Mouse (Mus musculus) gonadal fat pad, adult 2 months (tissue): ENCODE data around the gene Erc2. TPM values are rescaled to one million over a fixed set of nuclear protein-coding genes. Genes with fewer than 3 reads are reported as not detected.

Experiments used
- DNase-seq: peaks from one replicate; pipeline ENCODE4 v3.0.0-alpha.2; 2012; ENCODE audit warnings: low read depth
- polyA plus RNA-seq: library from polyadenylated mRNA; depleted of rRNA; stranded (reverse); fragments of >200 nt; gene quantifications from 2 replicates; pipeline ENCODE4 v1.2.3, GENCODE M21; 2012

Erc2 gene
- polyA plus RNA-seq, 1 experiment, result 3.1 TPM

GRCm38 (mm10) chr14:28173736-28174135 lies 551.5 kb downstream of the Erc2 start:
- DNase-seq, result no peak

- no peak for DNase-seq
Measured at GRCm38 (mm10) chr14:28181070-28181825, 559.0 kb downstream of the Erc2 start.

- no peak for DNase-seq
Measured at GRCm38 (mm10) chr14:28192711-28193364, 570.6 kb downstream of the Erc2 start.

- DNase-seq, result no peak
Measured at GRCm38 (mm10) chr14:28203874-28204273, 581.6 kb downstream of the Erc2 start.

- no peak for DNase-seq
Measured at GRCm38 (mm10) chr14:28206303-28206702, 584.1 kb downstream of the Erc2 start.

- no peak for DNase-seq
Measured at GRCm38 (mm10) chr14:28225550-28225949, 603.3 kb downstream of the Erc2 start.

GRCm38 (mm10) chr14:28230563-28230962 lies 608.3 kb downstream of the Erc2 start:
- DNase-seq, result no peak

- DNase-seq, result no peak
Measured at GRCm38 (mm10) chr14:28231241-28231640, 609.0 kb downstream of the Erc2 start.

GRCm38 (mm10) chr14:28238336-28239048 lies 616.3 kb downstream of the Erc2 start:
- DNase-seq, result no peak

GRCm38 (mm10) chr14:28240111-28240510 lies 617.9 kb downstream of the Erc2 start:
- DNase-seq, result no peak

- no peak for DNase-seq
Measured at GRCm38 (mm10) chr14:28242743-28243142, 620.5 kb downstream of the Erc2 start.

- no peak for DNase-seq
Measured at GRCm38 (mm10) chr14:28243474-28243873, 621.2 kb downstream of the Erc2 start.

GRCm38 (mm10) chr14:28262706-28263105 lies 640.5 kb downstream of the Erc2 start:
- DNase-seq, result no peak

GRCm38 (mm10) chr14:28267367-28267766 lies 645.1 kb downstream of the Erc2 start:
- no peak for DNase-seq

- DNase-seq, result no peak
Measured at GRCm38 (mm10) chr14:28271846-28272245, 649.6 kb downstream of the Erc2 start.

- no peak for DNase-seq
Measured at GRCm38 (mm10) chr14:28273669-28274068, 651.4 kb downstream of the Erc2 start.

- no peak for DNase-seq
Measured at GRCm38 (mm10) chr14:28274826-28275225, 652.6 kb downstream of the Erc2 start.

GRCm38 (mm10) chr14:28278951-28279350 lies 656.7 kb downstream of the Erc2 start:
- no peak for DNase-seq

- no peak for DNase-seq
Measured at GRCm38 (mm10) chr14:28280376-28280775, 658.1 kb downstream of the Erc2 start.

- no peak for DNase-seq
Measured at GRCm38 (mm10) chr14:28283319-28284095, 661.3 kb downstream of the Erc2 start.

- DNase-seq, result no peak
Measured at GRCm38 (mm10) chr14:28286511-28286910, 664.3 kb downstream of the Erc2 start.

- DNase-seq, result no peak
Measured at GRCm38 (mm10) chr14:28288196-28288595, 666.0 kb downstream of the Erc2 start.
